Mouse (Mus musculus): ENCODE measurements around the gene Neo1.

Neo1 gene

GRCm38 (mm10) chr9:58859080-58859635 is 177.1 kb downstream of the Neo1 start:
- no peak for DNase-seq (ENCODE audit: low read depth)

- DNase-seq (ENCODE audit: low read depth), result no peak
These were observed 181.3 kb downstream of the Neo1 start for GRCm38 (mm10) chr9:58854931-58855330.

- no peak for DNase-seq (ENCODE audit: low read depth)
These were observed 186.5 kb downstream of the Neo1 start for GRCm38 (mm10) chr9:58849576-58850315.

- no peak for DNase-seq (ENCODE audit: low read depth)
These were observed 188.6 kb downstream of the Neo1 start for GRCm38 (mm10) chr9:58847676-58848075.

- no peak for DNase-seq (ENCODE audit: low read depth)
These were observed 189.2 kb downstream of the Neo1 start for GRCm38 (mm10) chr9:58847008-58847407.

GRCm38 (mm10) chr9:58844597-58844996 is 191.6 kb downstream of the Neo1 start:
- no peak for DNase-seq (ENCODE audit: low read depth)

GRCm38 (mm10) chr9:58841655-58842054 is 194.6 kb downstream of the Neo1 start:
- no peak for DNase-seq (ENCODE audit: low read depth)

GRCm38 (mm10) chr9:58838504-58838903 is 197.7 kb downstream of the Neo1 start:
- DNase-seq (ENCODE audit: low read depth), result no peak

- no peak for DNase-seq (ENCODE audit: low read depth)
These were observed 199.1 kb downstream of the Neo1 start for GRCm38 (mm10) chr9:58837174-58837573.

- no peak for DNase-seq (ENCODE audit: low read depth)
These were observed 203.3 kb downstream of the Neo1 start for GRCm38 (mm10) chr9:58832939-58833338.

- DNase-seq (ENCODE audit: low read depth), result no peak
These were observed 206.6 kb downstream of the Neo1 start for GRCm38 (mm10) chr9:58829627-58830026.

Data from naive thymus-derived CD4-positive, alpha-beta T cell, adult 2 months (primary cell).